Comparison of ENCODE assay signal across 18 mouse cellular contexts in the genomic region with DNA sequence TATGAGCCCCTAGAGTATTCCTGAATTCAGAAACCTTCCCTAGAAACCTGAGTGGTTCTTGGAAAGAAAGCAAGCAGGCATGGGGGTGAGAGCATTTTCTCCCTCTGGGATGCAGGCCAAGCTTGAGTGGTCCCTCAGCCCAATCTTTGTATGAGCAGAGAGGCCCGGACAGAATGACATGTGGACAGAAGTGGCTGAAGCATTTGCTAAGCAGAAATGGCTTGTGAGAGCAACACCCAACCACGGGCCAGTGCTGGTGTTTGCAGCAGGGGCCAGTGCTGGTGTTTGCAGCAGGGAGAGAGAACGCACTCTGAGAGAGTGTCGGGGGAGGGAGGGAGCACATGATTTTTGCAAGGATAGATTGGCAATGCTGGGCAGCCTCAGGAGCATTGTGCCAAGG.
DNase-seq lines count a peak whose midpoint lies in the region; ATAC-seq and TF ChIP-seq lines count a peak whose summit lies in the region.
"Had no signal": no experiment of that assay in that cellular context is flagged by ENCODE, and none has a peak within 500 bp of the region (broad histone marks: within the 10 kb centered on the region; RNA-seq: fewer than 3 reads in every experiment).

No protein-coding gene starts in this region.

- no peak for TF ChIP-seq CTCF in lung, postnatal 0 days (IDR thresholded peaks at IDR 0.05)

- ATAC-seq in heart, embryonic 13.5 days (ENCODE audit: extremely low read depth, insufficient number of reproducible peaks, low FRiP score, low TSS enrichment), result no peak
- ATAC-seq in lung, postnatal 0 days, result peak; percentile 58
- ATAC-seq in megakaryocyte, adult 5-6 weeks (ENCODE audit: poor library complexity, severe bottlenecking), result no peak
- ATAC-seq: midbrain, embryonic 13.5 days had no signal

- no peak for DNase-seq in heart, adult 18-20 months
- DNase-seq in lung, postnatal 0 days (ENCODE audit: low spot score), result peak; percentile 55
- DNase-seq in lung, postnatal 36 days, result no peak
- peak; percentile 40 for DNase-seq in adipocyte (ENCODE audit: low spot score)
- DNase-seq in limb, embryonic 10.5 days (ENCODE audit: low spot score), result no peak
- DNase-seq: adrenal gland, adult 8-10 months; cerebellum, adult 2 months; gastrocnemius, adult 2 months; kidney, adult 18-20 months; kidney, postnatal 14 days; liver, embryonic 13.5 days; right cerebral cortex, adult 18-20 months had no signal

- no peak overlapping the region for H3K4me2 ChIP-seq in heart, embryonic 13.5 days
- H3K4me2 ChIP-seq in lung, postnatal 0 days (replicated peaks; ENCODE audit: low read depth, low read length), result no peak overlapping the region
- H3K4me2 ChIP-seq: embryonic facial prominence, embryonic 13.5 days; hindbrain, embryonic 12.5 days; limb, embryonic 12.5 days; liver, embryonic 13.5 days; midbrain, embryonic 13.5 days had no signal

- 0 out of 2 replicates have a peak overlapping the region, but pooled peaks have one; percentile 17 for H3K27ac ChIP-seq in heart, embryonic 13.5 days (replicated peaks)
- no peak overlapping the region for H3K27ac ChIP-seq in lung, postnatal 0 days (ENCODE audit: low read length)
- peak overlapping the region; percentile 5; the same call in 1 of the 2 replicates for H3K27ac ChIP-seq in limb, embryonic 10.5 days
- H3K27ac ChIP-seq: embryonic facial prominence, embryonic 13.5 days; gastrocnemius, adult 2 months; hindbrain, embryonic 12.5 days; limb, embryonic 12.5 days; liver, embryonic 13.5 days; midbrain, embryonic 13.5 days had no signal

- no peaks in the 10 kb centered on the region for H3K9me3 ChIP-seq in heart, embryonic 13.5 days
- no peaks in the 10 kb centered on the region for H3K9me3 ChIP-seq in lung, postnatal 0 days (ENCODE audit: low read length)
- no peaks in the 10 kb centered on the region for H3K9me3 ChIP-seq in limb, embryonic 10.5 days (replicated peaks)
- H3K9me3 ChIP-seq: embryonic facial prominence, embryonic 13.5 days; hindbrain, embryonic 12.5 days; limb, embryonic 12.5 days; liver, embryonic 13.5 days; midbrain, embryonic 13.5 days had no signal

- no peak for TF ChIP-seq EP300 in lung, postnatal 0 days (IDR thresholded peaks at IDR 0.05)

- WGBS in heart, embryonic 13.5 days, result 36% methylated on average over 4 of the region's 4 CpGs
- WGBS in lung, postnatal 0 days, result 36% methylated on average over 4 of the region's 4 CpGs
- 65% methylated on average over 4 of the region's 4 CpGs for WGBS in limb, embryonic 10.5 days

- H3K27me3 ChIP-seq in heart, embryonic 13.5 days (replicated peaks), result peaks cover 28% of the 10 kb centered on the region
- H3K27me3 ChIP-seq in lung, postnatal 0 days (replicated peaks; ENCODE audit: insufficient read depth, low read length), result no peaks in the 10 kb centered on the region
- no peaks in the 10 kb centered on the region for H3K27me3 ChIP-seq in limb, embryonic 10.5 days (ENCODE audit: low read depth, poor library complexity, severe bottlenecking)
- H3K27me3 ChIP-seq: hindbrain, embryonic 12.5 days; limb, embryonic 12.5 days; liver, embryonic 13.5 days; midbrain, embryonic 13.5 days had no signal

- peaks cover 36% of the 10 kb centered on the region for H3K4me1 ChIP-seq in heart, embryonic 13.5 days
- no peaks in the 10 kb centered on the region for H3K4me1 ChIP-seq in lung, postnatal 0 days (ENCODE audit: insufficient read depth, low read depth, low read length)
- H3K4me1 ChIP-seq in limb, embryonic 10.5 days, result peaks cover 24% of the 10 kb centered on the region
- H3K4me1 ChIP-seq: liver, embryonic 13.5 days had no signal

- H3K4me3 ChIP-seq in heart, embryonic 13.5 days, result no peak overlapping the region
- H3K4me3 ChIP-seq in lung, postnatal 0 days (ENCODE audit: low read depth, low read length), result no peak overlapping the region
- H3K4me3 ChIP-seq in limb, embryonic 10.5 days, result no peak overlapping the region
- H3K4me3 ChIP-seq: embryonic facial prominence, embryonic 13.5 days; gastrocnemius, adult 2 months; hindbrain, embryonic 12.5 days; limb, embryonic 12.5 days; liver, embryonic 13.5 days; midbrain, embryonic 13.5 days had no signal

- H3K9ac ChIP-seq in heart, embryonic 13.5 days, result no peak overlapping the region
- H3K9ac ChIP-seq in lung, postnatal 0 days (replicated peaks; ENCODE audit: low read depth), result no peak overlapping the region
- H3K9ac ChIP-seq: embryonic facial prominence, embryonic 13.5 days; hindbrain, embryonic 12.5 days; limb, embryonic 12.5 days; liver, embryonic 13.5 days; midbrain, embryonic 13.5 days had no signal

- H3K36me3 ChIP-seq in heart, embryonic 13.5 days, result no peaks in the 10 kb centered on the region
- no peaks in the 10 kb centered on the region for H3K36me3 ChIP-seq in lung, postnatal 0 days (ENCODE audit: insufficient read depth, low read length)
- no peaks in the 10 kb centered on the region for H3K36me3 ChIP-seq in limb, embryonic 10.5 days
- H3K36me3 ChIP-seq: embryonic facial prominence, embryonic 13.5 days; hindbrain, embryonic 12.5 days; limb, embryonic 12.5 days; liver, embryonic 13.5 days; midbrain, embryonic 13.5 days had no signal

Comparison
In these comparisons a context has a peak if more than half of its experiments do, and no peak if none do; other contexts are left out.
1. DNase-seq: peak in lung, postnatal 0 days (single experiment) and adipocyte (single experiment); none in heart, adult 18-20 months (0 of 2), lung, postnatal 36 days (single experiment) and limb, embryonic 10.5 days (single experiment).